Comparison of ENCODE assay signal across 1 mouse cellular context in genomic region chr11:98808417-98808816, GRCm38 (mm10).
TF ChIP-seq lines count a peak whose summit lies in the region.

No protein-coding gene starts in this region.

TF ChIP-seq in ES-E14, 5 proteins besides CTCF, POLR2A, EP300 and RAD21:
- TF ChIP-seq ZNF384 (IDR thresholded peaks at IDR 0.05; ENCODE audit: low read depth, low read length) (peak; percentile 75), CHD2 (IDR thresholded peaks at IDR 0.05; ENCODE audit: low read depth, low read length) (no peak), HCFC1 (IDR thresholded peaks at IDR 0.05; ENCODE audit: borderline replicate concordance, insufficient read depth, low read length) (no peak), ZC3H11A (IDR thresholded peaks at IDR 0.05; ENCODE audit: borderline replicate concordance, low read depth, low read length) (no peak), MAFK (IDR thresholded peaks at IDR 0.05; ENCODE audit: insufficient read depth, low read depth, low read length) (no peak)
